ENCODE assay signal across 8 mouse cellular contexts in genomic region chr11:32383341-32384134, GRCm38 (mm10). TPM values are rescaled to one million over a fixed set of nuclear protein-coding genes. Genes with fewer than 3 reads are reported as not detected.
DNase-seq lines count a peak whose midpoint lies in the region; ATAC-seq lines count a peak whose summit lies in the region.

No protein-coding gene starts in this region.

- no peak overlapping the region for H3K9ac ChIP-seq in forebrain, embryonic 14.5 days (ENCODE audit: low read length)
- H3K9ac ChIP-seq in midbrain, embryonic 15.5 days, result no peak overlapping the region

- H3K4me1 ChIP-seq in forebrain, embryonic 14.5 days (ENCODE audit: control insufficient read depth, insufficient read depth, low read length), result 0 out of 2 replicates have a peak, but pooled peaks cover 3% of the 10 kb centered on the region
- no peaks in the 10 kb centered on the region for H3K4me1 ChIP-seq in midbrain, embryonic 15.5 days

- peak overlapping the region; percentile 67 for H3K27ac ChIP-seq in forebrain, embryonic 14.5 days (ENCODE audit: low read depth, low read length)
- peak overlapping the region; percentile 46 for H3K27ac ChIP-seq in midbrain, embryonic 15.5 days

- peaks cover 41% of the 10 kb centered on the region for H3K36me3 ChIP-seq in forebrain, embryonic 14.5 days (ENCODE audit: control insufficient read depth, insufficient read depth, low read length)
- H3K36me3 ChIP-seq in midbrain, embryonic 15.5 days (replicated peaks), result peaks cover 17% of the 10 kb centered on the region

- H3K27me3 ChIP-seq in forebrain, embryonic 14.5 days (replicated peaks; ENCODE audit: control insufficient read depth, insufficient read depth, low read length), result no peaks in the 10 kb centered on the region
- H3K27me3 ChIP-seq in midbrain, embryonic 15.5 days (replicated peaks), result no peaks in the 10 kb centered on the region

- H3K9me3 ChIP-seq in forebrain, embryonic 14.5 days (replicated peaks; ENCODE audit: control insufficient read depth, low read length), result no peaks in the 10 kb centered on the region
- H3K9me3 ChIP-seq in midbrain, embryonic 15.5 days, result no peaks in the 10 kb centered on the region

- DNase-seq in 3T3-L1 (ENCODE audit: low read depth, low spot score), result peak; percentile 92
- peak; percentile 98 for DNase-seq in Muller cell, postnatal 12 days (ENCODE audit: inconsistent ontology term)
- DNase-seq in forebrain, embryonic 14.5 days (ENCODE audit: low spot score), result peak; percentile 82
- DNase-seq in heart, postnatal 36 days, result peak; percentile 40 to 52
- peak; percentile 52 for DNase-seq in layer of hippocampus, adult 9-11 months

- no peak overlapping the region for H3K4me3 ChIP-seq in forebrain, embryonic 14.5 days (ENCODE audit: low read depth, low read length)
- no peak overlapping the region for H3K4me3 ChIP-seq in midbrain, embryonic 15.5 days

- peak; percentile 83 for ATAC-seq in forebrain, embryonic 14.5 days
- ATAC-seq in midbrain, embryonic 15.5 days (replicated peaks), result peak; percentile 87
- no peak for ATAC-seq in erythroblast, adult 5-6 weeks (replicated peaks; ENCODE audit: low FRiP score, poor library complexity, severe bottlenecking)
- ATAC-seq in CD4-positive, CD25-positive, alpha-beta regulatory T cell, adult 4 months, result no peak

- intact Hi-C loops in heart, postnatal 36 days (cut with DNase I), result loop anchor here (5.0 kb wide), 1 partner anchor 36 kb away; the partner anchor contains the start of gene Sh3pxd2b

- no peak overlapping the region for H3K4me2 ChIP-seq in forebrain, embryonic 14.5 days (ENCODE audit: low read length)
- H3K4me2 ChIP-seq in midbrain, embryonic 15.5 days, result no peak overlapping the region

- WGBS in forebrain, embryonic 14.5 days, result 1% methylated on average over 10 of the region's 10 CpGs
- 9% methylated on average over 10 of the region's 10 CpGs for WGBS in midbrain, embryonic 15.5 days

RNA-seq across cellular contexts. Expression of gene Sh3pxd2b, which starts 35.9 kb away (rescaled TPM):
- polyA plus RNA-seq in forebrain, embryonic 14.5 days (2014; fragmentation: Nextera tagmentation; extraction: Ambion mirVana), result 13.4 and 17.0 TPM in 2 replicates
- 1 to 10 TPM; 4.5 to 6.0 TPM for total RNA-seq in heart, postnatal 36 days (2021)
- polyA plus RNA-seq in midbrain, embryonic 15.5 days (2015; fragmentation: Nextera tagmentation; extraction: Ambion mirVana), result 26.1 and 27.0 TPM in 2 replicates
- 0.42 and 0.96 TPM in 2 replicates for total RNA-seq in erythroblast, adult 5-6 weeks (2015; ENCODE audit: low replicate concordance)
- 0.28 and 0.85 TPM in 2 replicates for total RNA-seq in erythroblast, adult 5-6 weeks (2017; ENCODE audit: low replicate concordance)
- polyA plus RNA-seq in CD4-positive, CD25-positive, alpha-beta regulatory T cell, adult 4 months (2017; shearing (Covaris generic)), result under 1 TPM in 1 of 2 experiments, not detected in 1; 0.28 TPM

Comparison
In these comparisons a context has a peak if more than half of its experiments do, and no peak if none do; other contexts are left out.
1. DNase-seq: peak in every context shown above with its lines; median percentile 98 in Muller cell, postnatal 12 days; 92 in 3T3-L1; 82 in forebrain, embryonic 14.5 days; 52 in layer of hippocampus, adult 9-11 months; 46 in heart, postnatal 36 days.
2. ATAC-seq: peak in forebrain, embryonic 14.5 days (single experiment) and midbrain, embryonic 15.5 days (single experiment); none in erythroblast, adult 5-6 weeks (single experiment) and CD4-positive, CD25-positive, alpha-beta regulatory T cell, adult 4 months (single experiment).
3. RNA of gene Sh3pxd2b, which starts 35.9 kb away (polyA plus RNA-seq): 26.1 to 27.0 TPM in midbrain, embryonic 15.5 days and 13.4 to 17.0 TPM in forebrain, embryonic 14.5 days; 0.28 TPM in CD4-positive, CD25-positive, alpha-beta regulatory T cell, adult 4 months; every median in the first group is over 10 times any median in the second.